Mouse (Mus musculus): ENCODE data around the gene Esrp2.
A peak's percentile ranks its signal among the peaks of the same experiment; 100 is the strongest.

Gene Esrp2

GRCm38 (mm10) chr8:106123443-106123842 is 13.3 kb downstream of the Esrp2 start:
- no peak for DNase-seq (ENCODE audit: low spot score in 2 of 2)

GRCm38 (mm10) chr8:106115897-106116296 is 20.9 kb downstream of the Esrp2 start:
- DNase-seq (ENCODE audit: low spot score in 2 of 2), result peak; percentile 63 to 86

- DNase-seq (ENCODE audit: low spot score in 2 of 2), result no peak
Observed at GRCm38 (mm10) chr8:106112514-106112913, 24.3 kb downstream of the Esrp2 start.

GRCm38 (mm10) chr8:106112041-106112440 is 24.7 kb downstream of the Esrp2 start:
- DNase-seq (ENCODE audit: low spot score in 2 of 2), result no peak

GRCm38 (mm10) chr8:106108729-106109128 is 28.0 kb downstream of the Esrp2 start:
- DNase-seq (ENCODE audit: low spot score in 2 of 2), result peak; percentile 36 to 79

GRCm38 (mm10) chr8:106108080-106108479 is 28.7 kb downstream of the Esrp2 start:
- DNase-seq (ENCODE audit: low spot score in 2 of 2), result peak; percentile 30 to 80

- no peak for DNase-seq (ENCODE audit: low spot score in 2 of 2)
Observed at GRCm38 (mm10) chr8:106106193-106106592, 30.6 kb downstream of the Esrp2 start.

GRCm38 (mm10) chr8:106103888-106104287 is 32.9 kb downstream of the Esrp2 start:
- DNase-seq (ENCODE audit: low spot score in 2 of 2), result no peak

- no peak for DNase-seq (ENCODE audit: low spot score in 2 of 2)
Observed at GRCm38 (mm10) chr8:106102321-106102720, 34.5 kb downstream of the Esrp2 start.

Data from spleen, postnatal 4 days (tissue).